Mouse (Mus musculus) limb, embryonic 15.5 days (tissue): Measurements from ENCODE around the gene Ctnna2. TPM values are rescaled to one million over a fixed set of nuclear protein-coding genes. Genes with fewer than 3 reads are reported as not detected.

Source experiments
- ATAC-seq: fragments of 200-750 bp; cut with Nextera tagmentation; 2 replicates; pipeline ENCODE4 v1.8.0; 2017; ENCODE audit warnings: low read depth, moderate TSS enrichment; ENCODE audit not compliant: insufficient number of reproducible peaks, low FRiP score, low TSS enrichment
- H3K27ac ChIP-seq: fragments of 300-500 bp; sonication (generic); 2 replicates; pipeline ENCODE4 v1.5.1; 2015; ENCODE audit warnings: moderate library complexity, mild to moderate bottlenecking, inconsistent platforms
- H3K27me3 ChIP-seq: fragments of 300-500 bp; sonication (generic); 2 replicates; pipeline ENCODE4 v1.6.1; 2015; ENCODE audit warnings: inconsistent platforms
- H3K36me3 ChIP-seq: fragments of 300-500 bp; sonication (generic); 2 replicates; pipeline ENCODE4 v1.6.1; 2015; ENCODE audit warnings: inconsistent platforms
- H3K4me1 ChIP-seq: fragments of 300-500 bp; sonication (generic); 2 replicates; pipeline ENCODE4 v1.6.1; 2015; ENCODE audit warnings: inconsistent platforms
- H3K4me2 ChIP-seq: fragments of 300-500 bp; sonication (generic); 2 replicates; pipeline ENCODE4 v1.6.1; 2015; ENCODE audit warnings: mild to moderate bottlenecking, inconsistent platforms
- H3K4me3 ChIP-seq: fragments of 300-500 bp; sonication (generic); 2 replicates; pipeline ENCODE4 v1.5.1; 2015; ENCODE audit warnings: mild to moderate bottlenecking, inconsistent platforms
- H3K9ac ChIP-seq: fragments of 300-500 bp; sonication (generic); 2 replicates; pipeline ENCODE4 v1.6.1; 2015; ENCODE audit warnings: inconsistent platforms
- H3K9me3 ChIP-seq: fragments of 300-500 bp; sonication (generic); 2 replicates; pipeline ENCODE4 v1.6.1; 2016; ENCODE audit warnings: inconsistent platforms
- WGBS: fragments of 180-500 bp; shearing (Covaris S2); methylation state at CpG from one replicate; pipeline ENCODE4 v1.1.7; 2015; 5-methylcytosine and 5-hydroxymethylcytosine counted together
- polyA plus RNA-seq: library from polyadenylated mRNA; unstranded; fragments of >200 nt; fragmentation: Nextera tagmentation; extraction: Ambion mirVana; gene quantifications from 2 replicates; pipeline ENCODE4 v1.2.1, GENCODE M21; 2015

Ctnna2 gene
- polyA plus RNA-seq, 1 experiment from 2014 or later, result 1.2 TPM

- Histone ChIP-seq H3K36me3 (no peaks in the 10 kb centered on the region), H3K4me1 (no peaks in the 10 kb centered on the region), H3K9ac (no peak overlapping the region), H3K4me3 (no peak overlapping the region), H3K9me3 (no peaks in the 10 kb centered on the region), H3K27ac (no peak overlapping the region), H3K4me2 (no peak overlapping the region), H3K27me3 (no peaks in the 10 kb centered on the region; the same call in 1 of the 2 replicates)
- no peak for ATAC-seq
- WGBS, result 41% methylated on average over 3 of the region's 3 CpGs
Observed at GRCm38 (mm10) chr6:77572614-77573013, 406.9 kb downstream of the Ctnna2 start.

- no peaks in the 10 kb centered on the region for H3K36me3 ChIP-seq
- no peak overlapping the region for H3K27ac ChIP-seq
- no peaks in the 10 kb centered on the region for H3K4me1 ChIP-seq
- 82% methylated on average over 3 of the region's 3 CpGs for WGBS
- ATAC-seq, result no peak
- no peak overlapping the region for H3K4me2 ChIP-seq
- H3K9me3 ChIP-seq, result no peaks in the 10 kb centered on the region
- no peaks in the 10 kb centered on the region; the same call in 1 of the 2 replicates for H3K27me3 ChIP-seq
- H3K9ac ChIP-seq, result no peak overlapping the region
- H3K4me3 ChIP-seq, result no peak overlapping the region
Observed at GRCm38 (mm10) chr6:77569851-77570250, 409.6 kb downstream of the Ctnna2 start.

- H3K27me3 ChIP-seq, result no peaks in the 10 kb centered on the region
- no peak overlapping the region for H3K9ac ChIP-seq
- H3K4me3 ChIP-seq, result no peak overlapping the region
- no peak for ATAC-seq
- no peaks in the 10 kb centered on the region for H3K36me3 ChIP-seq
- H3K9me3 ChIP-seq, result no peaks in the 10 kb centered on the region
- H3K4me1 ChIP-seq, result no peaks in the 10 kb centered on the region
- no peak overlapping the region for H3K4me2 ChIP-seq
- WGBS, result 54% methylated on average over 1 of the region's 1 CpGs
- no peak overlapping the region for H3K27ac ChIP-seq
Observed at GRCm38 (mm10) chr6:77556181-77556580, 423.3 kb downstream of the Ctnna2 start.

GRCm38 (mm10) chr6:77537055-77537807, 442.3 kb downstream of the Ctnna2 start:
- no peak for ATAC-seq
- no peak overlapping the region for H3K4me2 ChIP-seq
- H3K4me3 ChIP-seq, result no peak overlapping the region
- H3K9me3 ChIP-seq, result no peaks in the 10 kb centered on the region
- WGBS, result 49% methylated on average over 15 of the region's 15 CpGs
- H3K27ac ChIP-seq, result no peak overlapping the region
- H3K9ac ChIP-seq, result no peak overlapping the region
- no peaks in the 10 kb centered on the region for H3K4me1 ChIP-seq
- no peaks in the 10 kb centered on the region for H3K27me3 ChIP-seq
- no peaks in the 10 kb centered on the region for H3K36me3 ChIP-seq

GRCm38 (mm10) chr6:77527636-77528035, 451.9 kb downstream of the Ctnna2 start:
- no peak overlapping the region for H3K27ac ChIP-seq
- no peak for ATAC-seq
- H3K4me2 ChIP-seq, result no peak overlapping the region
- no peak overlapping the region for H3K9ac ChIP-seq
- no peak overlapping the region for H3K4me3 ChIP-seq
- H3K4me1 ChIP-seq, result no peaks in the 10 kb centered on the region
- no peaks in the 10 kb centered on the region for H3K27me3 ChIP-seq
- no peaks in the 10 kb centered on the region for H3K9me3 ChIP-seq
- 59% methylated on average over 2 of the region's 2 CpGs for WGBS
- no peaks in the 10 kb centered on the region for H3K36me3 ChIP-seq

- no peaks in the 10 kb centered on the region for H3K27me3 ChIP-seq
- no peaks in the 10 kb centered on the region for H3K36me3 ChIP-seq
- no peak overlapping the region for H3K4me3 ChIP-seq
- ATAC-seq, result no peak
- H3K4me1 ChIP-seq, result no peaks in the 10 kb centered on the region
- H3K27ac ChIP-seq, result no peak overlapping the region
- H3K9me3 ChIP-seq, result no peaks in the 10 kb centered on the region
- WGBS, result 75% methylated on average over 2 of the region's 2 CpGs
- H3K4me2 ChIP-seq, result no peak overlapping the region
- H3K9ac ChIP-seq, result no peak overlapping the region
Observed at GRCm38 (mm10) chr6:77521836-77522235, 457.7 kb downstream of the Ctnna2 start.

GRCm38 (mm10) chr6:77516515-77516914, 463.0 kb downstream of the Ctnna2 start:
- Histone ChIP-seq H3K9me3 (no peaks in the 10 kb centered on the region), H3K4me3 (no peak overlapping the region), H3K9ac (no peak overlapping the region), H3K4me2 (no peak overlapping the region), H3K27me3 (no peaks in the 10 kb centered on the region), H3K4me1 (no peaks in the 10 kb centered on the region), H3K36me3 (no peaks in the 10 kb centered on the region), H3K27ac (no peak overlapping the region)
- no peak for ATAC-seq
- WGBS, result 66% methylated on average over 2 of the region's 2 CpGs

- WGBS, result 15% methylated on average over 5 of the region's 5 CpGs
- H3K27ac ChIP-seq, result no peak overlapping the region
- H3K36me3 ChIP-seq, result no peaks in the 10 kb centered on the region
- no peaks in the 10 kb centered on the region for H3K27me3 ChIP-seq
- no peak for ATAC-seq
- no peak overlapping the region for H3K4me3 ChIP-seq
- H3K9me3 ChIP-seq, result no peaks in the 10 kb centered on the region
- no peak overlapping the region for H3K9ac ChIP-seq
- H3K4me1 ChIP-seq, result no peaks in the 10 kb centered on the region
- H3K4me2 ChIP-seq, result no peak overlapping the region
Observed at GRCm38 (mm10) chr6:77511805-77512204, 467.7 kb downstream of the Ctnna2 start.

GRCm38 (mm10) chr6:77491721-77492120, 487.8 kb downstream of the Ctnna2 start:
- 64% methylated on average over 5 of the region's 5 CpGs for WGBS
- H3K9me3 ChIP-seq, result no peaks in the 10 kb centered on the region
- no peak overlapping the region for H3K9ac ChIP-seq
- H3K36me3 ChIP-seq, result no peaks in the 10 kb centered on the region
- no peak overlapping the region for H3K27ac ChIP-seq
- no peak overlapping the region for H3K4me2 ChIP-seq
- no peaks in the 10 kb centered on the region for H3K4me1 ChIP-seq
- no peaks in the 10 kb centered on the region for H3K27me3 ChIP-seq
- H3K4me3 ChIP-seq, result no peak overlapping the region
- ATAC-seq, result no peak

GRCm38 (mm10) chr6:77486658-77487057, 492.8 kb downstream of the Ctnna2 start:
- Histone ChIP-seq H3K9ac (no peak overlapping the region), H3K9me3 (no peaks in the 10 kb centered on the region), H3K36me3 (no peaks in the 10 kb centered on the region), H3K4me3 (no peak overlapping the region), H3K27me3 (no peaks in the 10 kb centered on the region), H3K4me2 (no peak overlapping the region), H3K4me1 (no peaks in the 10 kb centered on the region), H3K27ac (no peak overlapping the region)
- no peak for ATAC-seq
- 92% methylated on average over 3 of the region's 3 CpGs for WGBS

GRCm38 (mm10) chr6:77482081-77482480, 497.4 kb downstream of the Ctnna2 start:
- Histone ChIP-seq H3K4me2 (no peak overlapping the region), H3K27me3 (no peaks in the 10 kb centered on the region), H3K27ac (no peak overlapping the region), H3K36me3 (no peaks in the 10 kb centered on the region), H3K9ac (no peak overlapping the region), H3K4me1 (no peaks in the 10 kb centered on the region), H3K9me3 (no peaks in the 10 kb centered on the region), H3K4me3 (no peak overlapping the region)
- no peak for ATAC-seq
- 77% methylated on average over 3 of the region's 3 CpGs for WGBS

GRCm38 (mm10) chr6:77475354-77475753, 504.1 kb downstream of the Ctnna2 start:
- Histone ChIP-seq H3K4me1 (no peaks in the 10 kb centered on the region), H3K9ac (no peak overlapping the region), H3K4me3 (no peak overlapping the region), H3K36me3 (no peaks in the 10 kb centered on the region), H3K4me2 (no peak overlapping the region), H3K27me3 (no peaks in the 10 kb centered on the region), H3K9me3 (no peaks in the 10 kb centered on the region), H3K27ac (no peak overlapping the region)
- ATAC-seq, result 0 out of 2 replicates have a peak, but pooled peaks have one; percentile 48
- 29% methylated on average over 1 of the region's 1 CpGs for WGBS

GRCm38 (mm10) chr6:77473256-77473655, 506.2 kb downstream of the Ctnna2 start:
- H3K9me3 ChIP-seq, result no peaks in the 10 kb centered on the region
- H3K27ac ChIP-seq, result no peak overlapping the region
- H3K27me3 ChIP-seq, result no peaks in the 10 kb centered on the region
- no peak overlapping the region for H3K4me2 ChIP-seq
- H3K9ac ChIP-seq, result no peak overlapping the region
- WGBS, result 82% methylated on average over 7 of the region's 7 CpGs
- no peaks in the 10 kb centered on the region for H3K4me1 ChIP-seq
- no peaks in the 10 kb centered on the region for H3K36me3 ChIP-seq
- ATAC-seq, result no peak
- no peak overlapping the region for H3K4me3 ChIP-seq
